Mouse (Mus musculus): ENCODE results near the gene Zfp750.

- TF ChIP-seq POLR2A (IDR thresholded peaks at IDR 0.05; ENCODE audit: extremely low read depth, insufficient read depth, low read length) (no peak), CTCF (IDR thresholded peaks at IDR 0.05; ENCODE audit: extremely low read depth, insufficient read depth, low read length) (no peak)
Measured at GRCm38 (mm10) chr11:121564265-121564664, 45.1 kb upstream of the Zfp750 start.
